Mouse (Mus musculus) heart, embryonic 11.5 days (tissue): ENCODE measurements around the gene Hoxb3. TPM values are rescaled to one million over a fixed set of nuclear protein-coding genes. Genes with fewer than 3 reads are reported as not detected.

Experiments used
- ATAC-seq: fragments of 200-750 bp; cut with Nextera tagmentation; replicated peaks from 2 replicates; pipeline ENCODE4 v1.8.0; 2017; ENCODE audit warnings: moderate library complexity; ENCODE audit not compliant: insufficient number of reproducible peaks, low FRiP score, low TSS enrichment
- H3K27ac ChIP-seq: fragments of 300-500 bp; sonication (generic); 2 replicates; pipeline ENCODE4 v1.5.1; 2014; ENCODE audit warnings: mild to moderate bottlenecking, low read depth, low read length
- H3K27me3 ChIP-seq: fragments of 300-500 bp; sonication (generic); 2 replicates; pipeline ENCODE4 v1.6.1; 2014; ENCODE audit warnings: mild to moderate bottlenecking, low read length, mixed read lengths; ENCODE audit not compliant: control insufficient read depth, insufficient read depth
- H3K36me3 ChIP-seq: fragments of 300-500 bp; sonication (generic); 2 replicates; pipeline ENCODE4 v1.6.1; 2014; ENCODE audit warnings: mild to moderate bottlenecking, low read length, moderate library complexity, mixed read lengths; ENCODE audit not compliant: control insufficient read depth, insufficient read depth
- H3K4me1 ChIP-seq: fragments of 300-500 bp; sonication (generic); 2 replicates; pipeline ENCODE4 v1.6.1; 2014; ENCODE audit warnings: low read length; ENCODE audit not compliant: control insufficient read depth, insufficient read depth
- H3K4me2 ChIP-seq: fragments of 300-500 bp; sonication (generic); 2 replicates; pipeline ENCODE4 v1.6.1; 2014; ENCODE audit warnings: mild to moderate bottlenecking, moderate library complexity
- H3K4me3 ChIP-seq: fragments of 300-500 bp; sonication (generic); 2 replicates; pipeline ENCODE4 v1.5.1; 2014; ENCODE audit warnings: low read depth, low read length
- H3K9ac ChIP-seq: fragments of 300-500 bp; sonication (generic); 2 replicates; pipeline ENCODE4 v1.6.1; 2014; ENCODE audit warnings: mild to moderate bottlenecking, low read depth, low read length, moderate library complexity
- H3K9me3 ChIP-seq: fragments of 300-500 bp; sonication (generic); replicated peaks from 2 replicates; pipeline ENCODE4 v1.6.1; 2016; ENCODE audit warnings: low read length; ENCODE audit not compliant: control insufficient read depth
- whole genome bisulfite sequencing: fragments of 180-500 bp; shearing (Covaris S2); extraction: QIAGEN DNeasy Blood & Tissue Kit; methylation state at CpG from one replicate; pipeline ENCODE4 v1.1.7; 2014; ENCODE audit not compliant: insufficient replicate concordance; 5-methylcytosine and 5-hydroxymethylcytosine counted together
- polyA plus RNA-seq: library from polyadenylated mRNA; unstranded; fragments of >200 nt; fragmentation: Nextera tagmentation; extraction: Ambion mirVana; gene quantifications from 2 replicates; pipeline ENCODE4 v1.2.1, GENCODE M21; 2014

Gene Hoxb3
- polyA plus RNA-seq, 1 experiment from 2014 or later: 0.74 TPM

GRCm38 (mm10) chr11:96332618-96333032 lies 9.5 kb downstream of the Hoxb3 start:
- peak overlapping the region; percentile 57 for H3K27ac ChIP-seq
- no peaks in the 10 kb centered on the region for H3K36me3 ChIP-seq
- WGBS: under 1% methylated on average over 35 of the region's 35 CpGs
- peak overlapping the region; percentile 69 for H3K9ac ChIP-seq
- no peaks in the 10 kb centered on the region for H3K9me3 ChIP-seq
- peaks cover 98% of the 10 kb centered on the region for H3K27me3 ChIP-seq
- H3K4me3 ChIP-seq: peak overlapping the region; percentile 40
- H3K4me2 ChIP-seq: peak overlapping the region; percentile 66
- H3K4me1 ChIP-seq: 0 out of 2 replicates have a peak, but pooled peaks cover 4% of the 10 kb centered on the region
- ATAC-seq: no peak

- Histone ChIP-seq H3K9me3 (no peaks in the 10 kb centered on the region), H3K9ac (peak overlapping the region; percentile 69; the same call in 1 of the 2 replicates), H3K36me3 (no peaks in the 10 kb centered on the region), H3K27me3 (peaks cover 98% of the 10 kb centered on the region), H3K4me3 (peak overlapping the region; percentile 40), H3K4me1 (0 out of 2 replicates have a peak, but pooled peaks cover 4% of the 10 kb centered on the region), H3K27ac (peak overlapping the region; percentile 57; the same call in 1 of the 2 replicates), H3K4me2 (peak overlapping the region; percentile 66)
- 5% methylated on average over 17 of the region's 17 CpGs for WGBS
- ATAC-seq: no peak
These were observed 10.3 kb downstream of the Hoxb3 start for GRCm38 (mm10) chr11:96333241-96334001.

- 13% methylated on average over 2 of the region's 2 CpGs for WGBS
- Histone ChIP-seq H3K4me2 (peak overlapping the region; percentile 66), H3K9ac (no peak overlapping the region), H3K4me3 (peak overlapping the region; percentile 40; the same call in 1 of the 2 replicates), H3K4me1 (0 out of 2 replicates have a peak, but pooled peaks cover 4% of the 10 kb centered on the region), H3K27ac (peak overlapping the region; percentile 32; the same call in 1 of the 2 replicates), H3K9me3 (no peaks in the 10 kb centered on the region), H3K36me3 (no peaks in the 10 kb centered on the region), H3K27me3 (peaks cover 98% of the 10 kb centered on the region)
- no peak for ATAC-seq
These were observed 10.9 kb downstream of the Hoxb3 start for GRCm38 (mm10) chr11:96334002-96334364.

- no peaks in the 10 kb centered on the region for H3K9me3 ChIP-seq
- H3K9ac ChIP-seq: no peak overlapping the region
- H3K4me3 ChIP-seq: no peak overlapping the region
- peaks cover 99% of the 10 kb centered on the region for H3K27me3 ChIP-seq
- ATAC-seq: no peak
- H3K4me1 ChIP-seq: 0 out of 2 replicates have a peak, but pooled peaks cover 4% of the 10 kb centered on the region
- no peak overlapping the region; the same call in 1 of the 2 replicates for H3K4me2 ChIP-seq
- WGBS: 50% methylated on average over 3 of the region's 3 CpGs
- no peaks in the 10 kb centered on the region for H3K36me3 ChIP-seq
- no peak overlapping the region for H3K27ac ChIP-seq
These were observed 11.9 kb downstream of the Hoxb3 start for GRCm38 (mm10) chr11:96334998-96335397.

GRCm38 (mm10) chr11:96336597-96336996 lies 13.5 kb downstream of the Hoxb3 start:
- Histone ChIP-seq H3K9me3 (no peaks in the 10 kb centered on the region), H3K36me3 (no peaks in the 10 kb centered on the region), H3K27me3 (peaks cover 95% of the 10 kb centered on the region), H3K27ac (no peak overlapping the region), H3K4me2 (no peak overlapping the region), H3K4me3 (no peak overlapping the region), H3K9ac (no peak overlapping the region), H3K4me1 (0 out of 2 replicates have a peak, but pooled peaks cover 4% of the 10 kb centered on the region)
- WGBS: 27% methylated on average over 2 of the region's 2 CpGs
- ATAC-seq: no peak

GRCm38 (mm10) chr11:96337026-96337425 lies 13.9 kb downstream of the Hoxb3 start:
- no peak overlapping the region for H3K4me2 ChIP-seq
- H3K4me1 ChIP-seq: 0 out of 2 replicates have a peak, but pooled peaks cover 4% of the 10 kb centered on the region
- ATAC-seq: no peak
- H3K4me3 ChIP-seq: no peak overlapping the region
- no peaks in the 10 kb centered on the region for H3K36me3 ChIP-seq
- H3K27me3 ChIP-seq: peaks cover 95% of the 10 kb centered on the region
- no peak overlapping the region for H3K27ac ChIP-seq
- WGBS: 7% methylated on average over 6 of the region's 6 CpGs
- no peaks in the 10 kb centered on the region for H3K9me3 ChIP-seq
- H3K9ac ChIP-seq: no peak overlapping the region

- H3K9me3 ChIP-seq: no peaks in the 10 kb centered on the region
- H3K4me2 ChIP-seq: no peak overlapping the region; the same call in 1 of the 2 replicates
- no peak overlapping the region for H3K9ac ChIP-seq
- WGBS: 29% methylated on average over 7 of the region's 7 CpGs
- no peak overlapping the region for H3K27ac ChIP-seq
- ATAC-seq: no peak
- H3K4me3 ChIP-seq: no peak overlapping the region
- no peaks in the 10 kb centered on the region for H3K36me3 ChIP-seq
- H3K4me1 ChIP-seq: peaks cover 5% of the 10 kb centered on the region; the same call in 1 of the 2 replicates
- peaks cover 96% of the 10 kb centered on the region for H3K27me3 ChIP-seq
These were observed 16.1 kb downstream of the Hoxb3 start for GRCm38 (mm10) chr11:96338957-96339855.

GRCm38 (mm10) chr11:96340698-96341365 lies 17.7 kb downstream of the Hoxb3 start:
- peak overlapping the region; percentile 69 for H3K9ac ChIP-seq
- H3K27me3 ChIP-seq: peaks cover 96% of the 10 kb centered on the region
- H3K27ac ChIP-seq: peak overlapping the region; percentile 79
- no peaks in the 10 kb centered on the region for H3K36me3 ChIP-seq
- peaks cover 8% of the 10 kb centered on the region for H3K4me1 ChIP-seq
- WGBS: under 1% methylated on average over 31 of the region's 36 CpGs
- peak overlapping the region; percentile 63 for H3K4me2 ChIP-seq
- no peaks in the 10 kb centered on the region for H3K9me3 ChIP-seq
- 0 out of 2 replicates have a peak, but pooled peaks have one; percentile 19 for ATAC-seq
- peak overlapping the region; percentile 45 for H3K4me3 ChIP-seq
